Mouse (Mus musculus) intestine, embryonic 16.5 days (tissue): ENCODE data around the gene Sema4c. TPM values are rescaled to one million over a fixed set of nuclear protein-coding genes. Genes with fewer than 3 reads are reported as not detected.
A peak's percentile ranks its signal among the peaks of the same experiment; 100 is the strongest.

ENCODE experiments used
- ATAC-seq: fragments of 200-750 bp; cut with Nextera tagmentation; 2 replicates; pipeline ENCODE4 v1.8.0; 2017; ENCODE audit warnings: moderate TSS enrichment, moderate library complexity
- H3K27ac ChIP-seq: fragments of 300-500 bp; sonication (generic); 2 replicates; pipeline ENCODE4 v1.5.1; 2014; ENCODE audit warnings: mild to moderate bottlenecking, low read length
- H3K27me3 ChIP-seq: fragments of 300-500 bp; sonication (generic); replicated peaks from 2 replicates; pipeline ENCODE4 v1.6.1; 2014; ENCODE audit warnings: low read length, control low read depth, mixed read lengths; ENCODE audit not compliant: control insufficient read depth, insufficient read depth
- H3K36me3 ChIP-seq: fragments of 300-500 bp; sonication (generic); 2 replicates; pipeline ENCODE4 v1.6.1; 2014; ENCODE audit warnings: low read length, control low read depth; ENCODE audit not compliant: control insufficient read depth, insufficient read depth
- H3K4me1 ChIP-seq: fragments of 300-500 bp; sonication (generic); 2 replicates; pipeline ENCODE4 v1.6.1; 2014; ENCODE audit warnings: low read length, control low read depth, mixed read lengths; ENCODE audit not compliant: control insufficient read depth, insufficient read depth
- H3K4me2 ChIP-seq: fragments of 300-500 bp; sonication (generic); 2 replicates; pipeline ENCODE4 v1.6.1; 2014; ENCODE audit warnings: low read depth, low read length, control low read depth
- H3K4me3 ChIP-seq: fragments of 300-500 bp; sonication (generic); 2 replicates; pipeline ENCODE4 v1.5.1; 2014; ENCODE audit warnings: mild to moderate bottlenecking, low read length
- H3K9ac ChIP-seq: fragments of 300-500 bp; sonication (generic); 2 replicates; pipeline ENCODE4 v1.6.1; 2014; ENCODE audit warnings: low read depth, low read length
- H3K9me3 ChIP-seq: fragments of 300-500 bp; sonication (generic); 2 replicates; pipeline ENCODE4 v1.6.1; 2016; ENCODE audit warnings: low read length, control low read depth; ENCODE audit not compliant: control insufficient read depth
- WGBS: fragments of 180-500 bp; shearing (Covaris S2); extraction: QIAGEN DNeasy Blood & Tissue Kit; methylation state at CpG from one replicate; pipeline ENCODE4 v1.1.7; 2014; 5-methylcytosine and 5-hydroxymethylcytosine counted together
- polyA plus RNA-seq: library from polyadenylated mRNA; unstranded; fragments of >200 nt; fragmentation: Nextera tagmentation; extraction: Ambion mirVana; gene quantifications from 2 replicates; pipeline ENCODE4 v1.2.1, GENCODE M21; 2015

The Sema4c gene
- polyA plus RNA-seq, 1 experiment from 2014 or later, result 7.9 TPM

DNA sequence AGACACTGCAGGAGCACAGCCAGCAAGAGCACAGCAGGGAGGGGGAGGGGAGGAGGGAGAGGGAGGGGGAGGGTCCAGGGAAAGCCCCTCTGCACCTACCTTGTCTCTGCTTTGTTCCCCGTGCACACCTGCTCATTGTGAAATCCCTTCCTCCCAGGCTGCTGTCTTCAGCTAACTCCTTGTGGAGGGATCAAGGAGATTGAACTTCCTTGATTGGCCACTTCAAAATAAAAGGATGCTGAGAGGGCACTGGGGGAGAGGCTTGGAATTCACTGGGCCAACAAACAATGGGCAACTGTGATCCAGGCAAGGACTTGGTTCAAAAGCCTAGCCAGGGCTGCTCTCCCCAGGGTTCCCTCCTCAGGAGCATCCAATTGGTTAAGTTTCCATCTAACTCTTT is 35.0 kb upstream of the Sema4c start:
- Histone ChIP-seq H3K4me2 (no peak overlapping the region), H3K4me1 (peaks cover 40% of the 10 kb centered on the region), H3K27ac (no peak overlapping the region), H3K27me3 (no peaks in the 10 kb centered on the region), H3K9ac (no peak overlapping the region), H3K4me3 (no peak overlapping the region), H3K36me3 (no peaks in the 10 kb centered on the region), H3K9me3 (no peaks in the 10 kb centered on the region)
- WGBS, result 40% methylated on average over 1 of the region's 1 CpGs
- ATAC-seq, result no peak

DNA sequence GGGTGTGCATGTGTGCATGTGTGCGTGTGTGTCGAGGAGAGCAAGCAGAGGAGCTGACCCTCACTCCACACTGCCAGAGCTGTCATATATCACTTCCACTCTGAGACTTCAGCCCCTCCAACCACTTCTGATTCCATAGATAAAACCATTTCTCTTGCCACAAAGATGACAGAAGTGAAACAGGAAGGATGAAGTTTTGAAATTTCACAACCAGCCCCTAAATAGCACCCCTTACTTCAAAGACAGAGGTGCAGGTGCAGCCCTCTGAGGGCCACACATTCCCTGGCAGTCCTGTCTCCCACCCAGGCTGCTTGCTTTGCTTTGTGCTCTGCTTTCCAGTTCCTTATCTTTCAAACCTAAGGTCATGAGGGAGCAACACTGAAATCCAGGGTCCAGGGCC is 33.3 kb upstream of the Sema4c start:
- H3K36me3 ChIP-seq, result no peaks in the 10 kb centered on the region
- 82% methylated on average over 2 of the region's 2 CpGs for WGBS
- ATAC-seq, result no peak
- H3K4me2 ChIP-seq, result no peak overlapping the region
- H3K27me3 ChIP-seq, result no peaks in the 10 kb centered on the region
- no peak overlapping the region for H3K9ac ChIP-seq
- no peaks in the 10 kb centered on the region for H3K9me3 ChIP-seq
- no peak overlapping the region for H3K27ac ChIP-seq
- no peak overlapping the region for H3K4me3 ChIP-seq
- peaks cover 46% of the 10 kb centered on the region for H3K4me1 ChIP-seq

DNA sequence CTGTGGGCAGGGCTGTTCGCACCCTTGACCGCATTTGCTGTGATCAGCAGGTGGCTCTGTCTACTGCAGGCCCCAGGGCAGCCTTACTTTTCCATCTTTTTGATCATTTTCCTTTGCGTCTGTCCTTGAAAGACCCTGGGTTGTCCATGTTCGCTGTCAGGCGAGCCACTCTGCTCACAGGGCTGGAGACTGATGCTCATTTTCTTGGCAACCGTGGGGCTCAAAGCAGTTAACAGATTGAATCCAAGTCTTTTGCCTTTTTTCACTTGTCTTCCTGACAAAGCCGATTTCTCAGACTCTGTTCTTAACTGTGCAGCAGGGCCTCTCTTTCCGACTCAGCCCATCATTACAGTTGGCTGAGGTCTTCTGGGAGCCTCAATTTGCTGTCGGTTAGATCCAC is 32.5 kb upstream of the Sema4c start:
- Histone ChIP-seq H3K27me3 (no peaks in the 10 kb centered on the region), H3K36me3 (no peaks in the 10 kb centered on the region), H3K27ac (0 out of 2 replicates have a peak overlapping the region, but pooled peaks have one; percentile 1), H3K4me3 (no peak overlapping the region), H3K9me3 (no peaks in the 10 kb centered on the region), H3K4me1 (peaks cover 41% of the 10 kb centered on the region), H3K9ac (no peak overlapping the region), H3K4me2 (no peak overlapping the region)
- ATAC-seq, result no peak
- 62% methylated on average over 9 of the region's 9 CpGs for WGBS

DNA sequence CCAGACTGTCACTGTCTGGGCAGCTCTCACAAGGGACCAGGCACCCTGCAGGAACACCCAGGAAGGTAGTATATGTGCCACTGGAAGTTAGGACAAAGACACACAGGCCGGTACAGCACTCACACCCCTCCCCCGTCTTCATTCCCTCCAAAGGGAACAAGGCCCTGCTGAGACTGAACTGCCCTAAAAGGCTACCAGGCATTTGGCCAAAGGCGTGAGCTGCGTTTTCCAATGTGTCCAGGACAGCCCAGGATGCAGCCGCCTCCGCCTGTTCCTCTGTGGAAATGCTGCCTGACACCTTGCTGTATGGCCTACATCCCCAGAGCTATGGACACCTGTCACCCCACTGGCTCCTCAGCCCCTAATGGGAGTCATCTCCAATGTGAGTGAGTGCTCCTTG is 31.3 kb upstream of the Sema4c start:
- no peak overlapping the region for H3K4me2 ChIP-seq
- H3K9me3 ChIP-seq, result no peaks in the 10 kb centered on the region
- peak overlapping the region; percentile 39 for H3K9ac ChIP-seq
- H3K4me1 ChIP-seq, result peaks cover 33% of the 10 kb centered on the region
- ATAC-seq, result peak; percentile 57
- WGBS, result 62% methylated on average over 6 of the region's 6 CpGs
- H3K27me3 ChIP-seq, result no peaks in the 10 kb centered on the region
- H3K27ac ChIP-seq, result peak overlapping the region; percentile 64
- H3K4me3 ChIP-seq, result no peak overlapping the region
- H3K36me3 ChIP-seq, result no peaks in the 10 kb centered on the region

DNA sequence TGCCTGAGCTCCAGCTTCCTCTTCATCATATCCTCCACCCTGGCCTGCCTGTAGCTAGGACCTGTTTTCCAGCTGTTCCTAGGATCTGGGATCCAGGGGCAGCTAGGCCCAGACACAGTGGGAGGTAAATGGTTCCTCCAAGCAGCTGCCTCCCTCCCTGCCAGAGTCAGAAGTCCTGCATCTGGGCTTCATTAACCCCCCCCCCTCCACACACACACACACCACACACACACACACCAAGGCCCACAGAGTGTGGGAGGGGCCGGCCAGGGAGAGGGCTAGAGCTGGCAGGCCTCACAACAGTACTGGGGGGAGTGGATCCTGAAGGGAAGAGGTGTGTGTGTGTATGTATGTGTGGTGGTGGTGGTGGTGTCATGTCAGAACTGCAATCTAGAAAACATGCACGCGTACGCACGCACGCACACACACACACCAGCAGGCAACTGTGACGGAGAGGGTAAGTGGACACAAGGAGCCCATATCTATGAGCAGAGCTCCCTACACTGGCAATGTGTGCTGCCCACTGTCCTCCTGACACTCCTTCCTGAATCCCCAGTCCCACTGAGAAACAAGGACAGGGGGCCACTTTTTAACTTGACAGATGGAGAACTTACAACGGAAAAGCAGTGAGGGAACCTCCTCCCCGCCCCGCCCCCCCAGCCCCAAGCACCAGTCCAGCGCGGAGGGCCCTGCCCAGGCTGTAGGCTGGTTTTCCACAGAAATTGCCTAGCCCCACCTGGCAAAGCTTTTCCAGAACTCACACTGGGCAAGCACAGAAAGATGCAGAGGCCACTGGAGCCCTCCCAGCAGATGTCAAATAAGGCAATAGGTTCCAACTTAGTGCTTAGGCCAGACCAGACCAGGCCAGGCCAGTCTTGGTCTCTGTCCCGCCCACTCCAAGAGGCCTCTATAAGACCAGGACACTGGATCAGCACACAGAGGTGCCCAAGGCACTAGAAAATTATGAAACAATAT is 30.6 kb upstream of the Sema4c start:
- Histone ChIP-seq H3K9me3 (no peaks in the 10 kb centered on the region), H3K4me3 (no peak overlapping the region), H3K36me3 (no peaks in the 10 kb centered on the region), H3K4me2 (no peak overlapping the region), H3K9ac (peak overlapping the region; percentile 39), H3K27me3 (no peaks in the 10 kb centered on the region), H3K27ac (peak overlapping the region; percentile 64), H3K4me1 (peaks cover 33% of the 10 kb centered on the region)
- ATAC-seq, result peak; percentile 68
- 47% methylated on average over 13 of the region's 13 CpGs for WGBS

DNA sequence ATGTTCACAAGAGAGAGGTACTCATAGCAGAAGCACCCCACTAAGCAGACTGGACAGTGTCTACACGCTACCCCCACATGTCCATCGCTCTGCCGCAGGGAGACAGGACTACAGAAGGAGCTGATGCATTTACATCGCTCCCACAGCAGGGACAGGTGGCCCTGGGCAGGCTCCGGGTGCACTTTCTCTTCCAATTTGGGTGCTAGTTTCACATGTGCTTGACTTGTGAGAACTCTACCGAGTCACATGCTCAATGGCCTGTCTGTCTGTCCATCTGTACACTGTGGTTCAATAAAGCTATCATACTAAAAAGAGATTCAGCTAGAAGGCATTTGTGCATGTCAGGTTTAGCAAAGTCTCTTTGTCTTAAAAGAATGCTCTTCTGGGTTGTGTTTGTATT is 29.7 kb upstream of the Sema4c start:
- 84% methylated on average over 6 of the region's 6 CpGs for WGBS
- peaks cover 36% of the 10 kb centered on the region for H3K4me1 ChIP-seq

DNA sequence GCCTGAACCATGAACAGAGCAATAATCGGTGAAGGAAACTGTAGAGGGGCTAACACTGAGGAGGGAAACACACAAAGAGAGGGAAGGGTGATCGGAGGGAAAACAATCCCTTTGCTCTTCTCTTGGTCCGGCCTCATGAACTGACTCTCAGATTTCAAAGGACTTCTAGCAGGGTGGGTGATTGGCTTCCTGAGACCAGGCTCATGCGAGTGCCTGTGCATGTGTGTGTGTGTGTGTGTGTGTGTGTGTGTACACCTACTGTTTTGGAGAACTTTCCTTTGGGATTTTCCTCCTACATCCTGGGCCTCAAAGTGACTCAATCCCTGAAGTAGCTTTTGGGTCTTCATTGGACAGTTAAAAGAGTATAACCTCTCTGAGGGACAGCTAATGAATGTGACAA is 28.1 kb upstream of the Sema4c start:
- 62% methylated on average over 4 of the region's 4 CpGs for WGBS

More for the DNA sequence above, 29.7 kb upstream of the Sema4c start:
- Histone ChIP-seq H3K4me3 (no peak overlapping the region), H3K9ac (no peak overlapping the region), H3K27me3 (no peaks in the 10 kb centered on the region), H3K27ac (peak overlapping the region; percentile 64), H3K36me3 (no peaks in the 10 kb centered on the region), H3K4me2 (no peak overlapping the region), H3K9me3 (no peaks in the 10 kb centered on the region)
- ATAC-seq, result no peak

DNA sequence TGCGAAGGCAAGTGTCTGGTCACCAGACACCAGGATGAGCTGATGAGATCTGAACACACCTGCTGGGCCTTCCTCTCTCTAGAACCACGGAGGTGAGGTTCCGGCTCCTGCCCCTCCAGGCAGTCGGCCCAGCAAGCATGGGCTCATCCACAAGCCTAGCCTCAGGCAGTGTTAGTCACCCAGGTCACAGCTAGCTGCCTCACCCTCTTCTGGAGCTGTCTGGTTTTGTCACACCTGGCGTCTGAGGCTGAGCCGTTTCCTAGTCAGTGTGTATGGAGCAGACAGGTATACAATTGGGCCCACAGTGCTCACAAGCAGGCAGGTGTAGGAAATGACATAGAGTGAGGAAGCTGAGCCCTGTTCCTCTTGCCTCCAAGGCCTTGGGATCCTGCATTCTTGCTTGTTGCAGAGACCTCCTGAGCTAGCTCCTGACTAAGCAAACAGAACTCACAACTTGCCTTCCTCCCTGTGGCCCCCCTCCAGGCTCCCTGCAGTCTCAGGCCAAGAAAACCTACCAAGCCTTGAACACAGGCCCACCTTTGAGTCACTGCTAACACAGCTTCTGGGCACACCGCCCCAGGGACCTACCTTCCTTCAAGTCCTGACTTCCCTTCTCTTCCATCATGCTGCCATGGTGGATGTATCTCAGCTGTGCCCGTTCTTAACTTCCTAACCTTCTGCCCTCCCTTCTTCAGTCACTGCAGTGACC is 25.4 kb upstream of the Sema4c start:
- no peak overlapping the region for H3K4me3 ChIP-seq
- 72% methylated on average over 8 of the region's 8 CpGs for WGBS
- peaks cover 37% of the 10 kb centered on the region for H3K4me1 ChIP-seq
- no peaks in the 10 kb centered on the region for H3K27me3 ChIP-seq
- H3K27ac ChIP-seq, result no peak overlapping the region
- no peak for ATAC-seq
- H3K36me3 ChIP-seq, result no peaks in the 10 kb centered on the region
- H3K9me3 ChIP-seq, result no peaks in the 10 kb centered on the region
- no peak overlapping the region for H3K9ac ChIP-seq
- H3K4me2 ChIP-seq, result no peak overlapping the region

More for the DNA sequence above, 28.1 kb upstream of the Sema4c start:
- Histone ChIP-seq H3K27me3 (no peaks in the 10 kb centered on the region), H3K27ac (no peak overlapping the region), H3K4me1 (peaks cover 37% of the 10 kb centered on the region), H3K4me3 (no peak overlapping the region), H3K9ac (no peak overlapping the region), H3K4me2 (no peak overlapping the region), H3K36me3 (no peaks in the 10 kb centered on the region), H3K9me3 (no peaks in the 10 kb centered on the region)
- no peak for ATAC-seq

DNA sequence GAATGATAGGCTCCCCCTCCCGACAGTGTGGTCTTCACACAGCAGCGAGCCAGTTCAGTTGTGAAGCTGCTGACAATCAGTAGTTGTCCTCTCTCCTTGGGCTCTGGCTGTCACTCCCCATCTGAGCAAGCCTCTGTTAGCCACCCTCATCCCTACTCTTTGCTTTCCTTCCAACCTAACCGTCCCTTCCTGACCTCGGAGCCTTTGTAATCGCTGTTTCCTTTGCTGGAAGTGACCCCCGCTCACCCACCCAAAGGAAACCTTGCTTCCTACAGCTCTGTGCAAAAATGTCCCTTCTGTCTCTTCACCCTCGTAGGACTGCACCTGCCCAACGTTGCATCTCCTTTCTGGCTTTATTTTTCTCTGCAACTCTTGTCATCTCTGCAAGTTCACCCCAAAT is 24.1 kb upstream of the Sema4c start:
- Histone ChIP-seq H3K9me3 (no peaks in the 10 kb centered on the region), H3K36me3 (no peaks in the 10 kb centered on the region), H3K9ac (no peak overlapping the region), H3K4me2 (no peak overlapping the region), H3K4me3 (no peak overlapping the region), H3K27ac (no peak overlapping the region), H3K27me3 (no peaks in the 10 kb centered on the region), H3K4me1 (peaks cover 39% of the 10 kb centered on the region)
- ATAC-seq, result no peak
- 79% methylated on average over 8 of the region's 8 CpGs for WGBS
